Mouse (Mus musculus) liver, embryonic 13.5 days (tissue): Measurements from ENCODE around the gene Kif1a. TPM values are rescaled to one million over a fixed set of nuclear protein-coding genes. Genes with fewer than 3 reads are reported as not detected.

Experiments
- ATAC-seq: fragments of 200-750 bp; cut with Nextera tagmentation; 2 replicates; pipeline ENCODE4 v1.8.0; 2017; ENCODE audit warnings: low read depth, mild to moderate bottlenecking, moderate number of reproducible peaks, moderate library complexity
- DNase-seq: peaks from one replicate; pipeline ENCODE4 v3.0.0; 2022
- H3K27ac ChIP-seq: fragments of 300-500 bp; sonication (generic); 2 replicates; pipeline ENCODE4 v1.5.1; 2015; ENCODE audit warnings: moderate library complexity, mild to moderate bottlenecking, inconsistent platforms
- H3K27me3 ChIP-seq: fragments of 300-500 bp; sonication (generic); 2 replicates; pipeline ENCODE4 v1.6.1; 2015; ENCODE audit warnings: mild to moderate bottlenecking, inconsistent platforms
- H3K36me3 ChIP-seq: fragments of 300-500 bp; sonication (generic); 2 replicates; pipeline ENCODE4 v1.6.1; 2015; ENCODE audit warnings: mild to moderate bottlenecking, inconsistent platforms
- H3K4me1 ChIP-seq: fragments of 300-500 bp; sonication (generic); replicated peaks from 2 replicates; pipeline ENCODE4 v1.6.1; 2015; ENCODE audit warnings: inconsistent platforms
- H3K4me2 ChIP-seq: fragments of 300-500 bp; sonication (generic); 2 replicates; pipeline ENCODE4 v1.6.1; 2015; ENCODE audit warnings: inconsistent platforms, mild to moderate bottlenecking, moderate library complexity
- H3K4me3 ChIP-seq: fragments of 300-500 bp; sonication (generic); replicated peaks from 2 replicates; pipeline ENCODE4 v1.5.1; 2015; ENCODE audit warnings: mild to moderate bottlenecking, inconsistent platforms
- H3K9ac ChIP-seq: fragments of 300-500 bp; sonication (generic); 2 replicates; pipeline ENCODE4 v1.6.1; 2015; ENCODE audit warnings: mild to moderate bottlenecking, inconsistent platforms
- H3K9me3 ChIP-seq: fragments of 300-500 bp; sonication (generic); replicated peaks from 2 replicates; pipeline ENCODE4 v1.6.1; 2016; ENCODE audit warnings: inconsistent platforms
- WGBS: fragments of 180-500 bp; shearing (Covaris S2); methylation state at CpG from one replicate; pipeline ENCODE4 v1.1.7; 2015; ENCODE audit not compliant: insufficient replicate concordance; 5-methylcytosine and 5-hydroxymethylcytosine counted together
- polyA plus RNA-seq: library from polyadenylated mRNA; unstranded; fragments of >200 nt; fragmentation: Nextera tagmentation; extraction: Ambion mirVana; gene quantifications from 2 replicates; pipeline ENCODE4 v1.2.1, GENCODE M21; 2015

Gene Kif1a
- polyA plus RNA-seq, 1 experiment from 2014 or later = 0.61 TPM

- no peak overlapping the region for H3K4me2 ChIP-seq
- no peaks in the 10 kb centered on the region for H3K36me3 ChIP-seq
- H3K9ac ChIP-seq = no peak overlapping the region
- no peak overlapping the region for H3K4me3 ChIP-seq
- DNase-seq = no peak
- H3K27me3 ChIP-seq = 0 out of 2 replicates have a peak, but pooled peaks cover 3% of the 10 kb centered on the region
- WGBS = 68% methylated on average over 19 of the region's 23 CpGs
- no peak for ATAC-seq
- H3K9me3 ChIP-seq = no peaks in the 10 kb centered on the region
- peaks cover 19% of the 10 kb centered on the region for H3K4me1 ChIP-seq
- H3K27ac ChIP-seq = no peak overlapping the region
Observed at GRCm38 (mm10) chr1:93051124-93051833, 50.5 kb downstream of the Kif1a start.

GRCm38 (mm10) chr1:93050071-93050470, 51.7 kb downstream of the Kif1a start:
- H3K27ac ChIP-seq = no peak overlapping the region
- no peak for ATAC-seq
- no peak for DNase-seq
- H3K4me3 ChIP-seq = no peak overlapping the region
- peaks cover 22% of the 10 kb centered on the region for H3K4me1 ChIP-seq
- WGBS = 73% methylated on average over 3 of the region's 3 CpGs
- H3K4me2 ChIP-seq = no peak overlapping the region
- H3K27me3 ChIP-seq = 0 out of 2 replicates have a peak, but pooled peaks cover 3% of the 10 kb centered on the region
- no peaks in the 10 kb centered on the region for H3K9me3 ChIP-seq
- H3K36me3 ChIP-seq = no peaks in the 10 kb centered on the region
- no peak overlapping the region for H3K9ac ChIP-seq

GRCm38 (mm10) chr1:93046153-93046789, 55.5 kb downstream of the Kif1a start:
- Histone ChIP-seq H3K36me3 (no peaks in the 10 kb centered on the region), H3K27ac (peak overlapping the region; percentile 63), H3K4me2 (peak overlapping the region; percentile 46), H3K4me1 (peaks cover 22% of the 10 kb centered on the region), H3K4me3 (no peak overlapping the region), H3K9ac (0 out of 2 replicates have a peak overlapping the region, but pooled peaks have one; percentile 26), H3K27me3 (0 out of 2 replicates have a peak, but pooled peaks cover 3% of the 10 kb centered on the region), H3K9me3 (no peaks in the 10 kb centered on the region)
- DNase-seq (peak; percentile 67), ATAC-seq (peak; percentile 94)
- 45% methylated on average over 10 of the region's 10 CpGs for WGBS

GRCm38 (mm10) chr1:93035981-93036380, 65.8 kb downstream of the Kif1a start:
- no peak overlapping the region for H3K4me3 ChIP-seq
- no peak for DNase-seq
- no peaks in the 10 kb centered on the region for H3K36me3 ChIP-seq
- H3K27me3 ChIP-seq = no peaks in the 10 kb centered on the region
- no peaks in the 10 kb centered on the region; the same call in 1 of the 2 replicates for H3K9me3 ChIP-seq
- no peak overlapping the region for H3K27ac ChIP-seq
- no peak overlapping the region for H3K9ac ChIP-seq
- H3K4me1 ChIP-seq = peaks cover 34% of the 10 kb centered on the region
- WGBS = 60% methylated on average over 4 of the region's 4 CpGs
- no peak for ATAC-seq
- no peak overlapping the region for H3K4me2 ChIP-seq

- peak; percentile 85 for DNase-seq
- H3K4me2 ChIP-seq = peak overlapping the region; percentile 48
- 23% methylated on average over 8 of the region's 8 CpGs for WGBS
Observed at GRCm38 (mm10) chr1:93033989-93034388, 67.8 kb downstream of the Kif1a start.

GRCm38 (mm10) chr1:93031199-93031598, 70.6 kb downstream of the Kif1a start:
- Histone ChIP-seq H3K27me3 (no peaks in the 10 kb centered on the region), H3K4me3 (no peak overlapping the region), H3K4me2 (no peak overlapping the region), H3K27ac (no peak overlapping the region), H3K4me1 (peaks cover 38% of the 10 kb centered on the region), H3K9me3 (no peaks in the 10 kb centered on the region), H3K9ac (no peak overlapping the region), H3K36me3 (no peaks in the 10 kb centered on the region)
- no peak for ATAC-seq
- WGBS = 48% methylated on average over 3 of the region's 3 CpGs
- DNase-seq = no peak

More at GRCm38 (mm10) chr1:93033989-93034388, 67.8 kb downstream of the Kif1a start:
- H3K27ac ChIP-seq = peak overlapping the region; percentile 80; the same call in 1 of the 2 replicates
- peak; percentile 98 for ATAC-seq
- H3K36me3 ChIP-seq = no peaks in the 10 kb centered on the region
- no peaks in the 10 kb centered on the region; the same call in 1 of the 2 replicates for H3K9me3 ChIP-seq
- peaks cover 34% of the 10 kb centered on the region for H3K4me1 ChIP-seq
- no peak overlapping the region; the same call in 1 of the 2 replicates for H3K4me3 ChIP-seq
- H3K9ac ChIP-seq = peak overlapping the region; percentile 55; the same call in 1 of the 2 replicates
- H3K27me3 ChIP-seq = no peaks in the 10 kb centered on the region

GRCm38 (mm10) chr1:93030060-93030459, 71.7 kb downstream of the Kif1a start:
- Histone ChIP-seq H3K36me3 (no peaks in the 10 kb centered on the region), H3K4me2 (no peak overlapping the region), H3K27me3 (peaks cover 4% of the 10 kb centered on the region; the same call in 1 of the 2 replicates), H3K9me3 (no peaks in the 10 kb centered on the region), H3K9ac (no peak overlapping the region), H3K27ac (no peak overlapping the region), H3K4me1 (peaks cover 32% of the 10 kb centered on the region), H3K4me3 (no peak overlapping the region)
- ATAC-seq (no peak), DNase-seq (no peak)
- WGBS = 51% methylated on average over 2 of the region's 2 CpGs

- ATAC-seq (no peak), DNase-seq (no peak)
- no peak overlapping the region for H3K27ac ChIP-seq
- H3K36me3 ChIP-seq = no peaks in the 10 kb centered on the region
- 82% methylated on average over 10 of the region's 10 CpGs for WGBS
- no peak overlapping the region for H3K4me3 ChIP-seq
- no peak overlapping the region for H3K4me2 ChIP-seq
- H3K9me3 ChIP-seq = no peaks in the 10 kb centered on the region
- peaks cover 4% of the 10 kb centered on the region; the same call in 1 of the 2 replicates for H3K27me3 ChIP-seq
- no peak overlapping the region for H3K9ac ChIP-seq
- peaks cover 25% of the 10 kb centered on the region for H3K4me1 ChIP-seq
Observed at GRCm38 (mm10) chr1:93029387-93029786, 72.4 kb downstream of the Kif1a start.

- Histone ChIP-seq H3K4me1 (peaks cover 4% of the 10 kb centered on the region; the same call in 1 of the 2 replicates), H3K4me2 (no peak overlapping the region), H3K4me3 (no peak overlapping the region), H3K9me3 (no peaks in the 10 kb centered on the region), H3K9ac (no peak overlapping the region), H3K27ac (no peak overlapping the region), H3K36me3 (no peaks in the 10 kb centered on the region), H3K27me3 (peaks cover 4% of the 10 kb centered on the region; the same call in 1 of the 2 replicates)
- WGBS = 56% methylated on average over 8 of the region's 8 CpGs
- peak; percentile 71 for ATAC-seq
- no peak for DNase-seq
Observed at GRCm38 (mm10) chr1:93026600-93026999, 75.2 kb downstream of the Kif1a start.

- Histone ChIP-seq H3K4me1 (no peaks in the 10 kb centered on the region), H3K27ac (no peak overlapping the region), H3K4me2 (no peak overlapping the region), H3K9me3 (no peaks in the 10 kb centered on the region), H3K9ac (no peak overlapping the region), H3K27me3 (0 out of 2 replicates have a peak, but pooled peaks cover 3% of the 10 kb centered on the region), H3K4me3 (no peak overlapping the region), H3K36me3 (no peaks in the 10 kb centered on the region)
- DNase-seq (no peak), ATAC-seq (no peak)
- 63% methylated on average over 4 of the region's 4 CpGs for WGBS
Observed at GRCm38 (mm10) chr1:93020602-93021001, 81.1 kb downstream of the Kif1a start.

GRCm38 (mm10) chr1:93018716-93019115, 83.0 kb downstream of the Kif1a start:
- WGBS = 64% methylated on average over 10 of the region's 10 CpGs
- Histone ChIP-seq H3K4me1 (no peaks in the 10 kb centered on the region), H3K36me3 (no peaks in the 10 kb centered on the region), H3K9me3 (no peaks in the 10 kb centered on the region), H3K9ac (no peak overlapping the region), H3K27me3 (0 out of 2 replicates have a peak, but pooled peaks cover 3% of the 10 kb centered on the region), H3K4me2 (no peak overlapping the region), H3K4me3 (no peak overlapping the region), H3K27ac (no peak overlapping the region)
- ATAC-seq (no peak), DNase-seq (no peak)
